Mouse (Mus musculus) forebrain, postnatal 0 days (tissue): ENCODE measurements at regions not wholly inside any gene's neighbourhood (a gene's known extent, or its start where the extent isn't known, plus 50 kb on each side); places are given as distances from the start of the nearest gene placed in this dataset.

Experiments used
- ATAC-seq: fragments of 200-750 bp; cut with Nextera tagmentation; 2 replicates; pipeline ENCODE4 v1.8.0; 2017; ENCODE audit warnings: mild to moderate bottlenecking, moderate library complexity
- DNase-seq: peaks from one replicate; pipeline ENCODE4 v3.0.0-alpha.2; 2015
- H3K27ac ChIP-seq: fragments of 300-500 bp; sonication (generic); 2 replicates; pipeline ENCODE4 v1.5.1; 2014; ENCODE audit warnings: low read depth, mild to moderate bottlenecking, antibody characterized with exemption, low read length, moderate library complexity, mixed read lengths
- H3K27me3 ChIP-seq: fragments of 300-500 bp; sonication (generic); 2 replicates; pipeline ENCODE4 v1.6.1; 2014; ENCODE audit warnings: mild to moderate bottlenecking, low read length, mixed read lengths; ENCODE audit not compliant: insufficient read depth
- H3K36me3 ChIP-seq: fragments of 300-500 bp; sonication (generic); 2 replicates; pipeline ENCODE4 v1.6.1; 2014; ENCODE audit warnings: mild to moderate bottlenecking, moderate library complexity; ENCODE audit not compliant: insufficient read depth
- H3K4me1 ChIP-seq: fragments of 300-500 bp; sonication (generic); 2 replicates; pipeline ENCODE4 v1.6.1; 2014; ENCODE audit warnings: antibody characterized with exemption; ENCODE audit not compliant: insufficient read depth
- H3K4me2 ChIP-seq: fragments of 300-500 bp; sonication (generic); 2 replicates; pipeline ENCODE4 v1.6.1; 2014; ENCODE audit warnings: low read depth, mild to moderate bottlenecking, moderate library complexity
- H3K4me3 ChIP-seq: fragments of 300-500 bp; sonication (generic); 2 replicates; pipeline ENCODE4 v1.5.1; 2014; ENCODE audit warnings: low read depth, low read length, mixed read lengths
- H3K9ac ChIP-seq: fragments of 300-500 bp; sonication (generic); 2 replicates; pipeline ENCODE4 v1.6.1; 2014; ENCODE audit warnings: mild to moderate bottlenecking
- H3K9me3 ChIP-seq: fragments of 300-500 bp; sonication (generic); 2 replicates; pipeline ENCODE4 v1.6.1; 2016; ENCODE audit warnings: low read length
- CTCF ChIP-seq: sonication (generic); IDR thresholded peaks from 2 replicates; pipeline ENCODE4 v1.5.1; 2016; ENCODE audit warnings: antibody characterized with exemption, control low read depth, low read depth
- WGBS: fragments of 180-500 bp; shearing (Covaris S2); extraction: QIAGEN DNeasy Blood & Tissue Kit; methylation state at CpG from one replicate; pipeline ENCODE4 v1.1.7; 2014; 5-methylcytosine and 5-hydroxymethylcytosine counted together

GRCm38 (mm10) chr5:149947491-149947890 is 71.0 kb upstream of the Rxfp2 start:
- DNase-seq = no peak
- WGBS = 84% methylated on average over 2 of the region's 2 CpGs
- TF ChIP-seq CTCF = no peak
- Histone ChIP-seq H3K4me3 (no peak overlapping the region), H3K9me3 (no peaks in the 10 kb centered on the region), H3K36me3 (no peaks in the 10 kb centered on the region), H3K9ac (no peak overlapping the region), H3K4me2 (no peak overlapping the region), H3K4me1 (no peaks in the 10 kb centered on the region), H3K27me3 (no peaks in the 10 kb centered on the region), H3K27ac (no peak overlapping the region)
- no peak for ATAC-seq

- Histone ChIP-seq H3K4me1 (no peaks in the 10 kb centered on the region), H3K4me3 (no peak overlapping the region), H3K4me2 (no peak overlapping the region), H3K9ac (no peak overlapping the region), H3K9me3 (no peaks in the 10 kb centered on the region), H3K27me3 (no peaks in the 10 kb centered on the region), H3K36me3 (no peaks in the 10 kb centered on the region), H3K27ac (no peak overlapping the region)
- WGBS = 86% methylated on average over 4 of the region's 4 CpGs
- no peak for TF ChIP-seq CTCF
- no peak for DNase-seq
- ATAC-seq = no peak
These were observed 61.5 kb upstream of the Rxfp2 start for GRCm38 (mm10) chr5:149956931-149957330.

GRCm38 (mm10) chr5:149961178-149961577 is 57.3 kb upstream of the Rxfp2 start:
- ATAC-seq (no peak), DNase-seq (no peak)
- Histone ChIP-seq H3K9me3 (no peaks in the 10 kb centered on the region), H3K4me3 (no peak overlapping the region), H3K27ac (no peak overlapping the region), H3K36me3 (no peaks in the 10 kb centered on the region), H3K4me2 (no peak overlapping the region), H3K27me3 (no peaks in the 10 kb centered on the region), H3K4me1 (0 out of 2 replicates have a peak, but pooled peaks cover 4% of the 10 kb centered on the region), H3K9ac (no peak overlapping the region)
- WGBS = 90% methylated on average over 11 of the region's 11 CpGs
- TF ChIP-seq CTCF = no peak

- WGBS = 6% methylated on average over 13 of the region's 13 CpGs
- peak; percentile 76 for ATAC-seq
- 0 out of 2 replicates have a peak, but pooled peaks cover 4% of the 10 kb centered on the region for H3K4me1 ChIP-seq
- H3K27me3 ChIP-seq = no peaks in the 10 kb centered on the region
- DNase-seq = peak; percentile 46
- peak overlapping the region; percentile 9; the same call in 1 of the 2 replicates for H3K4me2 ChIP-seq
- H3K36me3 ChIP-seq = no peaks in the 10 kb centered on the region
- no peak overlapping the region for H3K9ac ChIP-seq
- H3K9me3 ChIP-seq = no peaks in the 10 kb centered on the region
- H3K4me3 ChIP-seq = no peak overlapping the region
- H3K27ac ChIP-seq = no peak overlapping the region
- no peak for TF ChIP-seq CTCF
These were observed 53.7 kb upstream of the Rxfp2 start for GRCm38 (mm10) chr5:149964748-149965147.
